Mouse (Mus musculus) MEL (cell line): Measurements from ENCODE around the gene Serpina3i. TPM values are rescaled to one million over a fixed set of nuclear protein-coding genes. Genes with fewer than 3 reads are reported as not detected.

Experiments
- DNase-seq: peaks from one replicate; pipeline ENCODE4 v3.0.0; 2011; ENCODE audit warnings: low read depth, low spot score
- H3K27ac ChIP-seq: 2 replicates; pipeline ENCODE4 v1.5.1; 2012; ENCODE audit warnings: low read depth, mild to moderate bottlenecking, control low read depth, low read length, moderate library complexity; ENCODE audit not compliant: control insufficient read depth
- H3K27me3 ChIP-seq, 2 experiments: fragments of 150-350 bp in 1 of 2; sonication (generic) in 1 of 2; 2 replicates each; pipeline ENCODE4 v1.6.1; 2012; ENCODE audit warnings: low read length in 2 of 2, mild to moderate bottlenecking in 2 of 2, improper control_type of control experiment in 1 of 2, moderate library complexity in 1 of 2; ENCODE audit not compliant: insufficient read depth in 2 of 2, control insufficient read depth in 1 of 2
- H3K36me3 ChIP-seq, 2 experiments: 2 replicates each; pipeline ENCODE4 v1.6.1; 2012 to 2014; ENCODE audit warnings: low read length in 2 of 2, improper control_type of control experiment in 1 of 2, inconsistent platforms in 1 of 2, mild to moderate bottlenecking in 1 of 2; ENCODE audit not compliant: insufficient read depth in 2 of 2, control insufficient read depth in 1 of 2
- H3K4me1 ChIP-seq, 2 experiments: fragments of 150-350 bp in 1 of 2; sonication (generic) in 1 of 2; 2 replicates each; pipeline ENCODE4 v1.6.1; 2012; ENCODE audit warnings: low read length in 2 of 2, improper control_type of control experiment in 1 of 2, mild to moderate bottlenecking in 1 of 2; ENCODE audit not compliant: insufficient read depth in 2 of 2, control insufficient read depth in 1 of 2
- H3K4me3 ChIP-seq, 2 experiments: fragments of 150-350 bp in 1 of 2; sonication (generic) in 1 of 2; 2 replicates each; pipeline ENCODE4 v1.5.1; 2012; ENCODE audit warnings: low read depth in 2 of 2, low read length in 2 of 2, mild to moderate bottlenecking in 2 of 2, moderate library complexity in 2 of 2, control low read depth in 1 of 2, improper control_type of control experiment in 1 of 2; ENCODE audit not compliant: control insufficient read depth in 1 of 2, insufficient read depth in 1 of 2
- H3K79me2 ChIP-seq: 2 replicates; pipeline ENCODE4 v1.6.1; 2012; ENCODE audit warnings: mild to moderate bottlenecking, low read length, moderate library complexity; ENCODE audit not compliant: control insufficient read depth, poor library complexity, insufficient read depth
- H3K9ac ChIP-seq: 2 replicates; pipeline ENCODE4 v1.6.1; 2012; ENCODE audit warnings: low read depth, mild to moderate bottlenecking, control low read depth, low read length, moderate library complexity; ENCODE audit not compliant: control insufficient read depth, poor library complexity, severe bottlenecking
- H3K9me3 ChIP-seq: fragments of 150-350 bp; sonication (generic); replicated peaks from 2 replicates; pipeline ENCODE4 v1.6.1; 2012; ENCODE audit warnings: mild to moderate bottlenecking, low read length, improper control_type of control experiment, moderate library complexity; ENCODE audit not compliant: insufficient read depth
- ETS1 ChIP-seq: IDR thresholded peaks from 2 replicates; pipeline ENCODE4 v1.6.1; 2012; ENCODE audit warnings: low read depth, mild to moderate bottlenecking, inconsistent platforms, low read length, improper control_type of control experiment, moderate library complexity
- JUND ChIP-seq: IDR thresholded peaks from 2 replicates; pipeline ENCODE4 v1.6.1; 2011; ENCODE audit warnings: low read depth, mild to moderate bottlenecking, improper control_type of control experiment, low read length
- MAX ChIP-seq: IDR thresholded peaks from 2 replicates; pipeline ENCODE4 v1.6.1; 2011; ENCODE audit warnings: low read length, improper control_type of control experiment
- MEF2A ChIP-seq: IDR thresholded peaks from 2 replicates; pipeline ENCODE4 v1.6.1; 2014; ENCODE audit warnings: low read depth, mild to moderate bottlenecking, inconsistent platforms, low read length, improper control_type of control experiment; ENCODE audit not compliant: poor library complexity, insufficient replicate concordance, severe bottlenecking; ENCODE audit errors: extremely low read depth
- MXI1 ChIP-seq: IDR thresholded peaks from 2 replicates; pipeline ENCODE4 v1.6.1; 2011; ENCODE audit warnings: mild to moderate bottlenecking, low read depth, low read length, improper control_type of control experiment
- NELFE ChIP-seq: IDR thresholded peaks from 2 replicates; pipeline ENCODE4 v1.6.1; 2011; ENCODE audit warnings: low read depth, low read length, improper control_type of control experiment
- NRF1 ChIP-seq: IDR thresholded peaks from 2 replicates; pipeline ENCODE4 v1.6.1; 2014; ENCODE audit warnings: low read depth, mild to moderate bottlenecking, inconsistent platforms, low read length, improper control_type of control experiment, moderate library complexity; ENCODE audit not compliant: poor library complexity, insufficient read depth, severe bottlenecking
- POLR2AphosphoS5 ChIP-seq: IDR thresholded peaks from 2 replicates; pipeline ENCODE4 v1.6.1; 2012; ENCODE audit warnings: low read depth, borderline replicate concordance, mild to moderate bottlenecking, inconsistent platforms, low read length, moderate library complexity, mixed read lengths
- SIN3A ChIP-seq: IDR thresholded peaks from 2 replicates; pipeline ENCODE4 v1.6.1; 2012; ENCODE audit warnings: low read length, improper control_type of control experiment, inconsistent platforms
- UBTF ChIP-seq: IDR thresholded peaks from 2 replicates; pipeline ENCODE4 v1.6.1; 2012; ENCODE audit warnings: low read depth, mild to moderate bottlenecking, inconsistent platforms, low read length, improper control_type of control experiment, moderate library complexity, borderline replicate concordance; ENCODE audit not compliant: insufficient read depth
- USF1 ChIP-seq: IDR thresholded peaks from 2 replicates; pipeline ENCODE4 v1.6.1; 2014; ENCODE audit warnings: low read depth, mild to moderate bottlenecking, inconsistent platforms, low read length, improper control_type of control experiment, moderate library complexity
- USF2 ChIP-seq, 2 experiments: IDR thresholded peaks; 2 replicates each; pipeline ENCODE4 v1.6.1; 2011 to 2012; ENCODE audit warnings: improper control_type of control experiment in 2 of 2, low read length in 2 of 2, borderline replicate concordance in 1 of 2, inconsistent platforms in 1 of 2, low read depth in 1 of 2, mild to moderate bottlenecking in 1 of 2; ENCODE audit not compliant: insufficient read depth in 1 of 2
- ZC3H11A ChIP-seq: IDR thresholded peaks from 2 replicates; pipeline ENCODE4 v1.6.1; 2012; ENCODE audit warnings: low read depth, mild to moderate bottlenecking, inconsistent platforms, low read length, improper control_type of control experiment
- polyA plus RNA-seq, 2 experiments: library from polyadenylated mRNA; stranded (reverse) in 1 of 2; unstranded in 1 of 2; fragments of >175 nt in 1 of 2; fragments of >200 nt in 1 of 2; gene quantifications; 2 replicates each; pipeline versions ENCODE4 v1.2.1 to v1.2.4; 2012; ENCODE audit warnings: low replicate concordance in 2 of 2, low read depth in 1 of 2; ENCODE audit not compliant: insufficient read length in 2 of 2, insufficient read depth in 1 of 2, missing spikeins in 1 of 2
- total RNA-seq: library from RNA; depleted of rRNA; stranded (reverse); fragments of 300-350 nt; gene quantifications from 2 replicates; pipeline ENCODE4 v1.2.3, GENCODE M21; 2012; rRNA removed

The Serpina3i gene
- total and polyA plus RNA-seq, 3 experiments: not detected

- Histone ChIP-seq H3K36me3 (no peaks in the 10 kb centered on the region), H3K4me3 (no peak within 1 kb of the TSS), H3K27ac (no peak within 1 kb of the TSS)
- no peak for DNase-seq
- TF ChIP-seq USF2 (IDR thresholded peaks at IDR 0.05; ENCODE audit: borderline replicate concordance in 1 of 2, insufficient read depth in 1 of 2, low read depth in 1 of 2, low read length in 2 of 2): no peak
- TF ChIP-seq SIN3A: no peak
- TF ChIP-seq USF1: no peak
- no peak for TF ChIP-seq MXI1
- no peak for TF ChIP-seq UBTF
- TF ChIP-seq POLR2AphosphoS5: no peak
- no peak for TF ChIP-seq MEF2A
- no peak for TF ChIP-seq JUND
- no peak for TF ChIP-seq ZC3H11A
- TF ChIP-seq NRF1: no peak
- TF ChIP-seq ETS1: no peak
- no peak for TF ChIP-seq MAX
- TF ChIP-seq NELFE: no peak
- TF ChIP-seq, all 39 proteins: peak for 0
- Histone ChIP-seq H3K79me2 (no peaks in the 10 kb centered on the region), H3K9me3 (no peaks in the 10 kb centered on the region), H3K4me1 (no peaks in the 10 kb centered on the region), H3K27me3 (no peaks in the 10 kb centered on the region), H3K9ac (no peak within 1 kb of the TSS)
Measured at GRCm38 (mm10) chr12:104314253-104314652, 51.3 kb downstream of the Serpina3i start, which contains the start of gene Serpina3j. Serpina3j (plus strand) TSS chr12:104314553.

Other genes starting within 250 kb of the Serpina3i start
- gene Serpina9, start 249.4 kb upstream of the Serpina3i start, total RNA-seq: not detected in 2 replicates
- gene Serpina9, start 249.4 kb upstream of the Serpina3i start, polyA plus RNA-seq: under 1 TPM in 1 of 2 experiments, not detected in 1; 0.06 TPM
- gene Serpina12, start 218.7 kb upstream of the Serpina3i start, total RNA-seq: 0.04 TPM in 1 of 2 replicates, not detected in the other
- gene Serpina12, start 218.7 kb upstream of the Serpina3i start, polyA plus RNA-seq: not detected
- gene Serpina5, start 162.0 kb upstream of the Serpina3i start, total RNA-seq: not detected in 2 replicates
- gene Serpina5, start 162.0 kb upstream of the Serpina3i start, polyA plus RNA-seq: not detected
- not detected in 2 replicates for gene Serpina3a, start 150.4 kb upstream of the Serpina3i start, total RNA-seq
- gene Serpina3a, start 150.4 kb upstream of the Serpina3i start, polyA plus RNA-seq: not detected
- not detected in 2 replicates for gene Serpina3b, start 135.1 kb upstream of the Serpina3i start, total RNA-seq
- gene Serpina3b, start 135.1 kb upstream of the Serpina3i start, polyA plus RNA-seq: not detected
- not detected in 2 replicates for gene Serpina3c, start 109.3 kb upstream of the Serpina3i start, total RNA-seq
- gene Serpina3c, start 109.3 kb upstream of the Serpina3i start, polyA plus RNA-seq: not detected
- gene Serpina3f, start 48.6 kb upstream of the Serpina3i start, total RNA-seq: not detected in 2 replicates
- not detected for gene Serpina3f, start 48.6 kb upstream of the Serpina3i start, polyA plus RNA-seq
- gene Serpina3g, start 26.9 kb upstream of the Serpina3i start, total RNA-seq: 0.19 and 0.33 TPM in 2 replicates
- under 1 TPM in 1 of 2 experiments, not detected in 1; 0.24 TPM for gene Serpina3g, start 26.9 kb upstream of the Serpina3i start, polyA plus RNA-seq
- gene Serpina3j, start 51.4 kb downstream of the Serpina3i start, total RNA-seq: not detected in 2 replicates
- not detected for gene Serpina3j, start 51.4 kb downstream of the Serpina3i start, polyA plus RNA-seq
- gene Serpina3k, start 75.4 kb downstream of the Serpina3i start, total RNA-seq: not detected in 2 replicates
- not detected for gene Serpina3k, start 75.4 kb downstream of the Serpina3i start, polyA plus RNA-seq
- not detected in 2 replicates for gene Serpina3m, start 75.4 kb downstream of the Serpina3i start, total RNA-seq
- not detected for gene Serpina3m, start 75.4 kb downstream of the Serpina3i start, polyA plus RNA-seq
- not detected in 2 replicates for gene Serpina3n, start 143.6 kb downstream of the Serpina3i start, total RNA-seq
- not detected for gene Serpina3n, start 143.6 kb downstream of the Serpina3i start, polyA plus RNA-seq
- not detected in 2 replicates for gene Gsc, start 210.2 kb downstream of the Serpina3i start, total RNA-seq
- gene Gsc, start 210.2 kb downstream of the Serpina3i start, polyA plus RNA-seq: not detected